Mouse (Mus musculus) lung, adult 18-20 months (tissue): ENCODE data around the gene Ankrd6.
A peak's percentile ranks its signal among the peaks of the same experiment; 100 is the strongest.

Experiments
- DNase-seq, 2 experiments: peaks; one replicate each; pipeline ENCODE4 v3.0.0; 2022; ENCODE audit warnings: mixed read lengths in 2 of 2

The Ankrd6 gene

DNA sequence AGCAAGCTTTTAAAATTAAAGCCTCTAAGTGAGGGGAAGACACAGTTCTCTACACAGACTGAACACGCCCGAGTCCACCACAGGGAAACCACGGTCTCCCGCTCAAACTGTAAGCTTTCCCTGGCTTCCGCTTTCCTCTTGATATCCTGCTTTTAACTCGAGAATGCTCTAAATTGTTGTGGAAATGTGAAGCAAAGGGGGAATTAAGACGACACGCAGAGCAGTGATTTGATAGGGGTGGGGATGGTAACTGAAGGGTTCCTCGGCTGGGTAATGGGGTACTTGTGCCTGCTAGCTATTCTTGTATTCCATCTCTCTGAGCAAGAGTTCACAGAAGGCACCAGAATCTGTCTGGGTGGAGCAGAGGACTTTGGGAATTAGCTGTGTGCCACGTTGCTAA, 1.9 kb downstream of the Ankrd6 start:
- DNase-seq: no peak

DNA sequence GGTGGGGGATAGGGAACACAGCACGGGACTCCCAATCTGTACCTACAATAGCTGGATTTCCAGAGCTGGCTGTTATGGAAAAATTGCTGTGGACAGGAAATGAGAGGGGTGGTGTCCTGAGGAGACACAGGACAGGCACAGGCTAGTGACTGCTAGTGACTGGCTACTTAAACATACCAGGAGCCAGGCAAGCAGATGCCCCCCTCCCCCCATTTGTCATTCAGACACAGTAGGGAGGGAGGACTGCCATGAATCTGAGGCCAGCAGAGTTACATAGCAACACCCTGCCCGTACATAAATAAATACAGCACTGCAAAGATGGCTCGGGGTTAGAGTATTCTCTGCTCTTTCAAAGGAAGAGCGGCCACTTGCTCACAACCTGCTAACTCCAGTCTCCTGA, 3.0 kb downstream of the Ankrd6 start:
- DNase-seq: peak in 1 of 2 experiments; percentile 16

DNA sequence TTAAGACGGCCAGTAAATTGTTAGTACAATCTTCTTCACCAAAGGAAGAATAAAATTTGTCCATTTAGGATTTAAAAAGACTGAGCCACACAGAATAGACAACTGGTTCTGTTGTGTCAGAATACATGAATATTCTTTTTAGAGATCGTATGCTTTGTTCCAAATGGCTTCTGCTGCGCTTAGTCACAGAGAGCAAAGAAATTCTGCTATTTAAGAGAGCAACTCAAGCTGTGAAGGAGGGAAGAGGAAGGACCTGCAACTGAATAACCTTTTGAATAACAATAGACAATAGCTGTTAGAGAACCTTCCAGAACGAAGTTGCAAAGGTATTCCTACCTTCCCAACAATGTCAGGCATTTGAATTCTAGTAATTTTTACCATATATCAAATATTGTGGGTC, 9.7 kb downstream of the Ankrd6 start:
- no peak for DNase-seq

DNA sequence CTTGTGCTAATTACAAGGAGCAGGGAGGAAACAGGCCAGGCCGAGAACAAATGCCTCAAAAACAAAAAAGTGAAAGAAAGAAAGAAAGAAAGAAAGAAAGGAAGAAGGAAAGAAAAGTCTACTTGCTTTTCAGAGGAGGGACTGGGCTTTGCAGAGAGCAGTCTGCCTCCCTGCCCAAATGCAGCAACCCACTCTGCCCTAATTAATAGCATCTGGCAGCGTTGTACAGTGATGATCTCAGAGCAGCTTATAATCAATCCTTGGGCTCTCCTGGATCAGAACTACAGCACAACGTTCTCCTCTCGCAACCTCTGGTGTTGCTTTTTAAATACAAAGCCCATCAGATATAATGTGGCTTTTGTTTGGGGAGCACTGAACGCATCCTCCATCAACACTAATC, 10.7 kb downstream of the Ankrd6 start:
- DNase-seq: no peak

DNA sequence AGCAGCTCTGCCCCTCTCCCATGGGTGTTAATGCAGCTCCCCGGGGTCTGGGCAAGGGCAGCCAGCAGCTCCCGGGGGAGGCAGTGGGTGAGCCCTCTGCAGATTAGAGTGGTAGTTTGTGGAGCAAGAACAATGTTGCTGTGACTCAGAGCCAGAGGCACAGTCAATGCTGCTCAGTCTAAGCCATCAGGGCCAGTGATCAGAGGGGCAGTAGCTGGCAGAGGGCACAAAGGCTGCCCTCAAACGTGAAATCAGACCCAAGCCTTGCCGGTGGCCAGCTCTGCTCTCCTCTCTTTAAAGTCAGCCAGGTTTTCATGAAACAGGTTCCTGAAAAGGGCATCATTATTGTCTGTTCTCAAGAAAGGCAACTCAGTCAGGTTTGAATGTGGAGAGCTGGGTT, 11.1 kb downstream of the Ankrd6 start:
- DNase-seq: no peak

DNA sequence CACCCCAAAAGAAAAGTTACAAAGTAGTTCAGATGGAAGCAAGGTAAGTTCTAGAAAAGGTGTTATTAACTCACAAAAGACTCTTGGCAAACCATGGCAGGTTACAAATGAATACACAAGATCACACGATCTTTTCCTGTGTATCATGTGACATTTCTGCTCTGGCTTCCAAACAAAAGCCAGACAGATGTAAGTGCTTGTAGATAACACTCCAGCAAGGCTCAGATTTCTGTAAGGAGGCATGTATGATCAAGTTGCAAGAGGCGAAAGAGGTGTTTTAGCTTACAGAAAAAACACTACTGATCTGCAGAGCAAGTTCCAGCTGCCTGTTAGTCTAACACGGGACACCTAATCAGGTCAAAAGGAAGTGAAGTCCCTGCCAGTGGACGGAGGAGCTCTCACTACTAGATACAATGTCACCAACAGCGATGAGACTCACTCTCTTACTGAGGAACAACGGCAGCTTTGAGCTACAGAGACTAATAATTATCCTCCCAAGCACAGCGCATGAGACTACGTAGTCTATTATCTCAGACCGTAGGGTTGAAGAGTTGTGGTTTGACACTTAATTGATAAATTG, 13.8 kb downstream of the Ankrd6 start:
- DNase-seq: no peak

DNA sequence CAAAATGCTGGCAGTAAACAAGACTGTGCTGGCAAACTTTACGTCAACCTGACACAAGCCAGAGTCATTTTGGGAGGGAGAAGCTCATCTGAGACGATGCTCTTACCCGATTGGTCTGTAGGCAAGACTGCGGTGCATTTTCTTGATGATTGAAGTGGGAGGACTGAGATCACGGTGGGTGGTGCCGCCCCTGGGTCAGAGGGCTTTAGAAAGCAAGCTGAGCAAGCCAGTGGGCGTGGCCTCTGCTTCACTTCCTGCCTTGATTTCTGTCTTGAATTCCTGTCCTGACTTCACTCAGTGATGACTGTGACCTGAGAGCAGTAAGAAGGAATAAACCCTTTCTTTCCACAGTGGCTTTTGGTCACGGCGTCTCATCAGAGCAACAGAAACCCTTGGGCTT, 18.6 kb downstream of the Ankrd6 start:
- no peak for DNase-seq

DNA sequence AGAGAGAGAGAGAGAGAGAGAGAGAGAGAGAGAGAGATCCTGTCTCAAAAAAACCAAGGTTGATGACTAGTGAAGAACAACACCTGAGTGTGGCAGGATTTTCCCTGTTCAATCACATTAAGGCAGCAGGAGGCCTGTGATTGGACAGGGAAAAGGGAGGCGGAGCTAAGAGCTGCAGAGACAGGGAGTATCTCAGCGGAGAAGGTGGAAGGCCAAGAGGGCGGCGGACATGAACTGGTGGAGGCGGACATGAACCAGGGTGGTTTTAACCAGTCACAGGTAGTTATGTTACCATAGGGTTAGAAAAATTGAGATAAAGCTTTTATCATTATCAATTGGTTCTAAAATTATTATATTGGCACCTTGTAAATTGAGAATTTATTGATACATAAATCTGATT, 20.9 kb downstream of the Ankrd6 start:
- no peak for DNase-seq

DNA sequence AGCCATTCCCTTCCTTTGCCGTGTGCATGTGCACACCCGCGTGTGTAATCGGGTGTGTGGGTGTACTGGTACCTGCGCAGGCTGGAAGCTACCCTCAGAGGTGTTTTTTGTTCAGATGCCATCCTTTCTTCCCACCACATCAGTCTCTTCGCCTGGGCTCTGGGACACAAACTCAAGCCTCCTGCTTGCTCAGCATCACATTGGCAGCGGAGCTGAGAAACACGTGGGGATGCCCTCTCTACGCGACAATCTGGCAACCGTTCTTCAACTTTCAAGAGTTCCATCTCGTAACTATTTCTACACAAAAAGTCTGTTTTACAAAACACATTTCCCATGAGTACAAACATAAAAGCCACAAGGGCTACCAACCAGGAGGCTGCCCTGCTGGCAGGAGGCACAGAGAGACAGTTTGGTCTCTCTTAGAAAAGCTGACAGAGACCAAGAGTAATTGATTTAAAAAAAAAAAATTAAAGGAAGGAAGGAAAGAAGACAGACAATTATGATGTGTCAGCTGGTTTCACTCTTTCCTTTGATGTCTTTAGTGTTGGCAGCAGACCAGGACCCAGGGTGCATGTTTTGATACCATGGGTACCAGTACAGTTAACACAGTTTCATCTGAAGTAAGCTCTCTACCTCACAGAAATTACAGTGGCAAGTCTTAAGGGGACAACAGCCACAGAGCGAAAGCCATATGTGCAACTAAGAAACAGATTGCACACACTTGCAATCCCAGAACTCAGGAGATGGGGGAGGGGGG, 21.8 kb downstream of the Ankrd6 start:
- DNase-seq: no peak

DNA sequence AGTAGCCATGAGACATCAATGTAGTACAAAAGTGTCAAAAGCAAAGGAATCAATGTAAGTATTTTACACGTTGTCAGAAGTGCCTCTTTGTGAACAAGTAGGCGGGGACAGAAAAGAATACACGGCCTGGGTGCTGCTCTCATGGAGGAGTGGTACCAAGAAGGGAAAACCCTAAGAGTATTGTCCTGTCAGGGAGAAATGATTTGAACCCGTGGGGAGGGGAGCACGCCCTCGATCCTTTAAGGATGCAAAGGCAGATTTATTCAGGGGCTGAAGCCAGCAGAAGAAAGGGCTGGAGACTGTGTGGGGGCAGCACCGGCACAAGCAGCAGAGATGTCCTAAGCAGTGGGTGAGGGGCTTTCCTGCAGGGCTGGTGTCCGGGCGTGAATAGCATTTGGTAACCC, 26.7 kb downstream of the Ankrd6 start:
- DNase-seq: no peak

DNA sequence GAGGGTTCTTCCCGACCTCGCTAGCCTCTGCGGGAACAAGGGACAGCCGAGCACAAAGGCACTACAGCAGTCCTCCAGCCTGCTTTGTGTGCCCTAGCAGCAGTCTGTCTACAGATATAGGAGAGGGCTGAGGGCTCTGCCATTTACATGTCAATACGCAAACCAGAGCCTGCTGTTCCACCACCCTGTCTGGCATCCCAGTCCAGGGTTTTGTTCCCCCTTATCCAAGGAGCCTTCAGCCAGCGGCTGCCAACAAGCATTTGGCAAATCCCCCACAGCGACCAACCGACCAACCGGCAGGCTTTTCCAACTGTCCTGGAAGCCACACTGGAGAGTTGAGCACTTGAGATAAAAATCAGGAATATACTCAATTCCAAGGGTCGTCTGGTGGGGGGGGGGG, 27.2 kb downstream of the Ankrd6 start:
- no peak for DNase-seq

DNA sequence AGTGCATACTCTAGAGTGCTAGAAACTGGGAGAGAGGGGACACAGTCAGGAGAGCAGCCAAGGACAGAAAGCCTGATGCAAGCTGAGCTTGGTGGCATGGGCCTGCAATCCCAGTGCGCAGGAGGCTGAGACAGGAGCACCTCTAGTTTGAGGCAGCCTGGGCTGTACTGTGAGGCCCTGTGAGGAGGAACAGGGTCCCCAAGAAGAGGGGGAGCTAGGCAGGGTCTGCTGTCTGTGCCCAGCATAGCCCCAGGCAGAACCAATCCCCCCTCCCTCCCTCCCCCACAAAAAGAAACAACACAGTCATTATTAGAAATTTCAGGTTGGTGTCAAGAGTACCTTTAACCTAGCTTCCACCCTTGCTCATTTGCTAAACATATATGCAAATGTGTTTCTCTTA, 27.8 kb downstream of the Ankrd6 start:
- DNase-seq: no peak

DNA sequence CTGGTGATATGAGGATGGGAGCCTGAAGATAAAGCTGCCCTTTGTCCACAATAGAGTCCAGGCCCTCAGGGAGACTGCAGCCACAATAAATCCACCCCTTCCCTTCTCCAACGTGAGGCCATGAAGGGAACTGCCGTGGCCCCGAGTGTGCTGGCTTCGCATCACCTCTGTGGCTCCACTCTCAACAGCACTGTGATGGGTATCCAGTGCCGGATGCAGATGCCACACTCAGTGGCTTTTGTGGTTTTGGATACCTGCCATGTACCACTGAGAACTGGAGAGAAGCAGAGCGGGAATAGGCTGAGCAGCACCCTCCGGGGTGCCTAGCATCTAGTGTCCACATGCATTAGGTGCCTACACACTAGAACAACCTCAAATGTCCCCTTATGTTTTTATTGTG, 29.8 kb downstream of the Ankrd6 start:
- no peak for DNase-seq

DNA sequence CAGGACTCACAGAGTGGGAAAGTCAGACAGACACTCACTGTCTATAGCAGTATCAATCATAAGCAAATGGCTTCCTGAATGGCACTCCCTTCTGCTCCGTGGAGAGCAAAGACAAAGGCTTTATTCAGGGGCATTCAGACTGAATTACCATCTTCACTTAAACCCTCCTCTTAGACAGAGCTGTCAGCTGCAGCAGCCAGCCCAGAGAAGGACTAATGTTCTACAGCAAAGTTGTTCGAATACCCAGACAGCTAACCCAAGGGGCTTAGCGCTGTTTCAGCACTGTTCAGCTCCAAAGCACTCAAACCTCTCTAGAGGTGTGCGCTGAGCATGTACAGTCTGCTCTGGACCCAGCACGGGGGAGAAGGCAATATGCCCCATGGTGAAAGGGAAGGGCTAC, 32.1 kb downstream of the Ankrd6 start:
- DNase-seq: no peak

DNA sequence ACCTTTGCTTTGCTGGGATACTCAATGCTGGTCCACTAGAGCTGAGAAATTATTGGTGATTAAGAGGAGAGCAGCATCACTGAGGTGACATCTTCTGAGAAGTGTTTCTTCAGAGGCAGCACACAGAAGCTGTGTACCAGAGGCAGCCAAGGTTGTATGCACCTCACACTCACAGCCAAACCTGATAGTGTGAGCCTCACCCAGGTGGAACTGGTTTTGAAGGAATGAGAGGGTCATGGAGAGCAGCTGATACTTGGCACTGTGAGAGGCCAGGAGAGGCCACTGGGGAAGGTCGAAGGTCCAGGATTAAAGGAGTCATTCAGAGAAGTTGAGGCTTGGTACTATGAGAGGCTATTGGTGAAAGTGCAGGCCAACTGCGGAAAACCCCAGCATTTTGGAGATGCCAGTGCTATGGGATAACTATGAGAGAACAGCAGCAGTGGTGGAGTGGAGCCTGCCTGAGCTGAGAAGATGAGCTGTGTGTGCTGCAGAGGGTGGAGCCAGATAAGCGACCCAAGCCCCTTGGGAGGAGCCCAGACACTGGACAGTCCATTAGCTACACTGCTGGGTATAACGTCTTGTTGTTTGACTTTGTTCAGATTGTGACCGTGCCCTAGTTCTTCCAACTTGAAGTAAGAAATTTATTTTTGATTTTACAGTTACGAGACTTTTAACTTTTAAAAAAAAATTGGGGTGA, 33.8 kb downstream of the Ankrd6 start:
- DNase-seq: peak; percentile 11 to 32

DNA sequence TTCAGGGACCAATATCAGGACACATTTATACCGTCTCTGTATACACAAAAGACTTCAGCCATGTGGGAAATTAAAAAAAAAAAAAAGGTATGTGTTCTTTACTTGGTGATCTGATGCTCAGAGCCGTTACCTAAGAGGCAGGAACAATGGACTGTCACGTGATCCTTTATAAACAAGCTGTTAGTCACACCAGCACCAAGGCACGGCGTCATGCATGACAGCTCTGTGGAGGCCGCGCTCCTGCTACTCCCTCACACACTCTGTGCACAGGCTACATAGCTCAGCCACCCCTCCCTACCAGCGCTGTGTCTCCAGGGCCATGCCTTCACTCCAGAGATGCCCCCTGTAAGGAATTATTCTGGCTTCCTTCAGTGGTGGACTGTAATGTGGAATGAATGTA, 34.7 kb downstream of the Ankrd6 start:
- peak in 1 of 2 experiments; percentile 45 for DNase-seq

DNA sequence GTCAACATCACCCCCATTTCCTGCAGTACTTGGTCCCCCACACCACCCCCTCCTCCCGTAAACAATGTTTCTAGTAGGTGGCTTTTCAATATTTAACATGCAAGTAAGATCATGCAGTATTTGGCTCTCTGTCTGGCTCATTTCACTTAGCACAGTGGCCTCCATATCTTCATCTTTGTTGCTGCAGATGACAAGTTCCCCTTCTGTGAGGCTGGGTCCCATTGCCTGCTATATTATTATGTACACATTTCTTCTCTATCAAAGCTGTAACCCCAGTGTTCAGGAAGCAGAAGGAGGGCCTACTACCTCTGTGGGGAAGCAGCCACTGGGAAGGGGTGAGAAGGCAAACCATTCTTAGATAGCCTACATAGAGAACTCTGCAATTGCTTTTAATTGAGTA, 40.6 kb downstream of the Ankrd6 start:
- DNase-seq: no peak

DNA sequence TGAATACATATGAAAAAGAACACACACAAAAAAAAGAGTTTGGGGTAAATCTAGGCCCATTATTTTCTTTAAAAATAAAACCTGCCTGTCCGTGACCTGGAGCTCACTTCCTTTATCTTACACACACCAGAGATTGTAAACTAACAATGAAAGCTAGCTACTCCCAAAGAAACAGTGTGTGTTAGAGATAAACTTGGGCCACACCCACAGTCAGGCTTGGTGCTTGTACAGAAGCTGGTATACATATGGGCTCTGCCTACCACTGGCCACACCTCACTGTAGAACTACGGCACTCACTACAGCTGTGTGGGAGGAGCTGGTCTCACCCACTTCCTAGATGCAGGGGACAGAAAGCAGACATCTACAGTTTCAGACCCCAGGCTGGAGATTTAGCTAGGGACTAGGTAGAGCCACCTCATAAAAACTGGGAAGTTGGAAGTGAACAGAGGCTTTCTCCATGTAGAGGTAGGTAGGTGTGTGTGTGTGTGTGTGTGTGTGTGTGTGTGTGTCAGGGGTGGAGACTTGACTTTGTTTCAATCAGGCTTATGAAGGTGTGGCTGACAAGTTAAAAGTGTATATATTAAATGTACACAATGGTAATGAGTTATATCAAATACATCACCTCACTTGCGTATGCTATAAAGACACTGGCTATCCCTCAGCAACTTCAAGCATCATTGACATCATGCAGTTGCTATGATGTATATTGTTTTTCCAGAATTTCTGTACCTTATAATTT, 41.2 kb downstream of the Ankrd6 start:
- DNase-seq: no peak

DNA sequence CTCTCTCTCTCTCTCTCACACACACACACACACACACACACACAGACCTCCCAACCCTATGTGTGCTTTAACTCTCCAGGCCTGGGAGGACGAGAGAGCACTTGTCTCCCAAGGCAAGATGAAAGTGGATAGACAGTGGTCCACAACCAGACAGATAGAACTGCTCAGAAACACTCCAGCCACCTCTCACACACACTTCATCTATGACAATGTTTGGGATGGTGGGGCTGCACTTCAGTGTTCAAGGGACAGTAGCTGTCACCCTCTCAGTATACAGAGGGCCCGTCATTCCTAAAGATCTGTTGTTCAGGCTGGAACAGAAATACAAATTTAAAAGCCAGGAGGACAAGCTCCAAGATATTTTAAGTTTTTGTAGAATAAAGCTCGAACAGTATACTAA, 43.0 kb downstream of the Ankrd6 start:
- no peak for DNase-seq

DNA sequence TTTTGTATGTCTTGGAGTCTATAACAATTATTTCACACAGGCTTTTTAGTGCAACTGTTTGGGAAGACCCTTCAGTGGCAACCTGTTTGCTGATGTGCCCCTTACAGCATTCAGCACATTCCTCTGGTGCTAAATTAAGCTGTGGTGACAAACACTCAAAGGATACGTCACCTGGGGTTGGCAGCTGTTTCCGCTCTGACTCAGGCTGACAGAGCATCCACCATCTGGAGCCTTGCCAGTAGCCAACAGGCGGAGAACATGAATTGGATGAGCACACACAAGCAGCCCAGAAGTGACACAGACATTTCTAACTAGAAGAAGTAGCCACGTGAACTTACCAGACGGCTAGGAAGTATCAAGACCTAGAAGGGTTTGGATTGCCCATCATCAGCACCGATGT, 44.0 kb downstream of the Ankrd6 start:
- peak; percentile 36 to 63 for DNase-seq

DNA sequence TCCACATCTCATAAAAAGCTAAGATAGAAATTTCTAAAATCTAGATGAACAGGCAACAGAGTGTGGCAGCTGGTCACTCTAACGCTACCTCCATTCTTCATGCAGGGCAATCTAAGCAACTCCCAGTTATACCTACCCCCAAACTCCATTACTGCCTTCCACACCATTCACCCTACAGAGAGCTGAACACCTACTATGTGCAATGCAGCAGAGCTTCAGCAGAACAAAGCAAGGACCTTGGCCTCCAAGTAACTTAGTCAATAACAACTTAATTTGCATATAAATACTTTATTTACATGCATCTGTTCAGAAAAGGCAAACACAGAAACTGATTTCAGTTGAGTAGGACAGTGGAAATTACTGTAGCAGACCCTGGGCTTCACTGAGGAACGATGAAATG, 44.7 kb downstream of the Ankrd6 start:
- no peak for DNase-seq

DNA sequence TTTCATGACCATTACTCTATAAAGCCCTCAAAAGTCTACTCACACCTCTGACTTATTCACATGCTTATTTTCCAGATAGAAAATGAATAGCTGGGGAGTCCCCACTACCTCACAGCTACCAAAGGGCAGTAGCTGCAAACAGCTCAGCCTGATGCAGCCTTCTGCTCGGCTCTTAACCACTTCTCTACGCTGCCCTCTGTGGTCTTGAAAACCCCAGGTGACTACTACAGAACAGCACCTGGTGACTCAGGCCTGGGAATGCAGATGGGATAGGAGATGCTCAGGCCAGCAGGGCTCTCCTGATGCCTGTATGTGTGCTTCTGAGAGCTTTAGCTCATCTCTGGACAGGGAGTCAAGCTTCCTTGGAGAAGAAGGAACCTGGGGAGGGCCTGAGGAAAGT, 45.3 kb downstream of the Ankrd6 start:
- DNase-seq: no peak

DNA sequence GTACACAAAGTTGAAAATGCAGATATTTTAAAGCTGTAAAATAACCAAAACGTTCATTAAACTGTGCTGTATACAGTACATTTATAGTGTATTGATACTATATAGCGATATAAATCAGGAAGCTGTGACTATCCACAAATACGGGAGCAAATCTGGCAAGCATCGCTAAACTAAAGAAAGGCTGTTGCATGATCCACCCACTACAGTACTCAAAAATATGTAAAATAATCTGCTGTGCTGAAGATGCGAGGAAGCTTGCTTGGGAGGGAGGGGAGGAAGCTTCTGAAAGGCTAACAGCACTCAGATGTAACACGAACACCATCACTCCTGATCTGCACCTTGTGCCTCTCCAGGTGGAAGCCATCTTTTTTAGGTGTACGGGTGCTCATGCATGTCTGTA, 46.8 kb downstream of the Ankrd6 start:
- DNase-seq: no peak

DNA sequence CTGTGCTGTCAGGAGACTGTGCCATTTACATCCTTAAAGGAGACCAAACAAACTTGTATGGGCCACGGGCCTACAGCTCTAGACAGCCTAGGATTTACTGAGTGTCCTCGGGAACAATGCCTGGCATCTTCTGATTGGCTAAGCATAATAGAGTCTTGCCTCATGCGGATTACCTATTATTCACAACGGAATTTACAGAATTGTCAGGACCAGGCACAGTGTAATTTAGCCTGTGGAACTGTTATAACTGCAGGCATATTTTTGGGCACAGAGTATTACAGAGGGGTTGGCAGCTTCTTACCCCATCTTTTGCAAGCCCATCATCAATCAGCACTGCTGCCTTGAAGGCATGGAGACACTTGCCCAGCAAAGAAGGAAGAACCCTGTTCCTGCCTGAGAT, 51.6 kb downstream of the Ankrd6 start:
- no peak for DNase-seq
